Mouse (Mus musculus) colon, adult 2 months (tissue): ENCODE data around the gene Hpca. TPM values are rescaled to one million over a fixed set of nuclear protein-coding genes. Genes with fewer than 3 reads are reported as not detected.

Experiments
- polyA plus RNA-seq: library from polyadenylated mRNA; depleted of rRNA; stranded (reverse); fragments of >200 nt; gene quantifications from 2 replicates; pipeline ENCODE4 v1.2.3, GENCODE M21; 2012; rRNA removed

The Hpca gene
- polyA plus RNA-seq = 0.54 and 0.65 TPM in 2 replicates

DNA sequence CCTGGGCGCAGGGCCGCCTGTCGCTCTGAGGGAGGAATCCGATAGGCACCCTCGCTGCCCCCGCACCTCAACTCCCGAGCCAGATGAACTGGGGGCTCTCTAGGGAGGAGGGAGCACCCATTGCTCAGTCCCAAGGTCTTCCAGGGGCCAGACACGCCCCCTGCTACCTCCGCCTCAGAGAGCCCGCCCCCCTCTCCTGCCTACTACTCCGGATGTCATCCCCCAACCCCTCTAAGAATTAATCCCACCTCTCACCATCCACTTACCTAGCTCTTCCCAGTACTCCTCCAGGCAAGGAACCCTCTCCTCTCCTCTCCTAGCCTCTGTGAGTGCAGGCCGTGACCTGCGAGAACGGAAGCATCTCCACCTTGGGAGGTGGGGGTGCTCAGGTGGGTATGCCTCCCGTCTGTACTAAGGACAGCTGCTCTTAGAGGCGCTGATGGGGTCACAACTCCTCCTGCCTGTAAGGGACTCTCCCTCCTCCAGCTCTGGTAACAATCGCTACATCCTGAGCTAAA lies at the start of gene Hpca:
Gene Hpca, minus strand, starts transcription at position 468 of the 518 bp plus-strand sequence.

DNA sequence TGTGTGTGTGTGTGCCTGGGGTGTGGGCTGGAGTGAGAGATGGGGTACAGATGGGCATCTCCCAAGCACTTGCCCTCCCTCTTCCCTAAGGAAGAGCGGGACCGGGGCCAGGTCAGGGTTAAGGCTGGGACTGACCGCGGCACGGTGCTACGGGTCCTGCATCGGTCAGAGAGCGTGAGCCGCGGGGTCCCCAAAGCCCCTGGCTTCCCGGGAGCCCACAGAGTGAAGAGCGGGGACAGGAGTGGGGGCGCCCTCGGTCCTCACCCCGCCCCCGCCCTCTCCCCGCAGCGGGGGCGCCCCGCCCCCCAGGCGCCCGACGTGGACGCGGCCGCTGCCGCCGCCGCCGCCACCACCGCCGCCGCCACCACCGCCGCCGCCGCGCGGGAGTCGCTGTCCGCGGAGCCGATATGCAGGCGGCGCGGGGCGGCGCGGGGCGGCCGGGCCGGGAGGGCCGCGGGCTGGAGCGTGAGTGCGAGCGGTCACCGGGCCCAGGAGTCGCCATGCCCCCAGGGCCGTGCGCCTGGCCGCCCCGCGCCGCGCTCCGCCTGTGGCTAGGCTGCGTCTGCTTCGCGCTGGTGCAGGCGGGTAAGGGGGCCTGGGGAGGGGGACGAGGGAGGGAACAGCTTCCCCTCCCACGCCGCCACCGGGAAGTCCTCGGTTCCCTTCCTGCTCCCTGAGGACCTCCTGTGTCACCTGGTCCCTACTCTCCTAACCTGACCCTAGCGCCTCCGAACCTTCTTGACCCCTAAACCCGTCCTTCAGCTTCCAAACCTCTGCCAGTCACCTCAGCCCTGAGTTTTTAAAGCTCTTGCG lies 14.9 kb upstream of the Hpca start, which contains the start of gene Fndc5:
Gene Fndc5, plus strand, starts transcription at position 421 of the 813 bp plus-strand sequence.

GRCm38 (mm10) chr4:129105356-129105755 lies 16.5 kb downstream of the Hpca start, which contains the start of gene Tmem54:
TSS of gene Tmem54 (plus strand) at chr4:129105548.

Other genes starting within 250 kb of the Hpca start
- gene Trim62, start 238.5 kb downstream of the Hpca start, polyA plus RNA-seq = 8.8 and 9.5 TPM in 2 replicates
- gene Azin2, start 159.6 kb downstream of the Hpca start, polyA plus RNA-seq = 6.8 and 6.9 TPM in 2 replicates
- gene Ak2, start 130.1 kb downstream of the Hpca start, polyA plus RNA-seq = 84.7 and 88.1 TPM in 2 replicates
- gene Rnf19b, start 63.8 kb downstream of the Hpca start, polyA plus RNA-seq = 103 and 113 TPM in 2 replicates
- 336 and 579 TPM in 2 replicates for gene Tmem54, start 16.5 kb downstream of the Hpca start, polyA plus RNA-seq
- gene Fndc5, start 15.0 kb upstream of the Hpca start, polyA plus RNA-seq = 8.6 and 9.0 TPM in 2 replicates
- gene S100pbp, start 67.7 kb upstream of the Hpca start, polyA plus RNA-seq = 7.0 and 8.4 TPM in 2 replicates
- 17.5 and 19.0 TPM in 2 replicates for gene Yars, start 67.7 kb upstream of the Hpca start, polyA plus RNA-seq
- gene C77080, start 139.4 kb upstream of the Hpca start, polyA plus RNA-seq = 206 and 217 TPM in 2 replicates
- 2.8 TPM in 2 replicates for gene Sync, start 165.6 kb upstream of the Hpca start, polyA plus RNA-seq
- gene Rbbp4, start 213.3 kb upstream of the Hpca start, polyA plus RNA-seq = 12.2 and 13.3 TPM in 2 replicates
- 8.0 and 8.2 TPM in 2 replicates for gene Zbtb8os, start 213.7 kb upstream of the Hpca start, polyA plus RNA-seq